Mouse (Mus musculus) CH12.LX (cell line): Measurements from ENCODE around the gene Sprr4. TPM values are rescaled to one million over a fixed set of nuclear protein-coding genes. Genes with fewer than 3 reads are reported as not detected.

Experiments used
- DNase-seq: peaks from one replicate; pipeline ENCODE4 v3.0.0-alpha.2; 2013; ENCODE audit errors: extremely low read depth
- H3K27ac ChIP-seq: 2 replicates; pipeline ENCODE4 v1.5.1; 2012; ENCODE audit warnings: low read depth, mild to moderate bottlenecking, control low read depth, moderate library complexity; ENCODE audit not compliant: insufficient read depth
- H3K27me3 ChIP-seq: replicated peaks from 2 replicates; pipeline ENCODE3; 2012; ENCODE audit warnings: inconsistent platforms
- H3K36me3 ChIP-seq, 2 experiments: replicated peaks in 1 of 2; 2 replicates each; pipeline versions ENCODE3 to v1.6.1; 2012; ENCODE audit warnings: inconsistent platforms in 1 of 2, low read length in 1 of 2, mild to moderate bottlenecking in 1 of 2, mixed read lengths in 1 of 2, moderate library complexity in 1 of 2; ENCODE audit not compliant: control insufficient read depth in 1 of 2, insufficient read depth in 1 of 2
- H3K4me1 ChIP-seq, 2 experiments: 2 replicates each; pipeline ENCODE4 v1.6.1; 2012; ENCODE audit warnings: inconsistent platforms in 1 of 2, moderate library complexity in 1 of 2; ENCODE audit not compliant: insufficient read depth in 2 of 2, control insufficient read depth in 1 of 2
- H3K4me2 ChIP-seq: 2 replicates; pipeline ENCODE4 v1.6.1; 2012; ENCODE audit warnings: low read depth, mild to moderate bottlenecking, control low read depth; ENCODE audit not compliant: poor library complexity, insufficient read depth, severe bottlenecking
- H3K4me3 ChIP-seq, 3 experiments: fragments of 150-350 bp in 1 of 3; sonication (generic) in 1 of 3; replicated peaks in 1 of 3; 2 replicates each; pipeline versions ENCODE3 to v1.5.1; 2011 to 2012; ENCODE audit warnings: low read depth in 2 of 3, low read length in 2 of 3, mild to moderate bottlenecking in 2 of 3, moderate library complexity in 2 of 3, control low read depth in 1 of 3, improper control_type of control experiment in 1 of 3, inconsistent platforms in 1 of 3, mixed read lengths in 1 of 3; ENCODE audit not compliant: poor library complexity in 1 of 3
- H3K79me2 ChIP-seq: replicated peaks from 2 replicates; pipeline ENCODE4 v1.6.1; 2012; ENCODE audit warnings: mild to moderate bottlenecking, moderate library complexity; ENCODE audit not compliant: control insufficient read depth, poor library complexity, insufficient read depth, severe bottlenecking; ENCODE audit errors: extremely low read depth
- H3K9ac ChIP-seq: 2 replicates; pipeline ENCODE4 v1.6.1; 2012; ENCODE audit warnings: low read depth, mild to moderate bottlenecking, control low read depth, moderate library complexity; ENCODE audit not compliant: insufficient read depth
- H3K9me3 ChIP-seq: replicated peaks from 2 replicates; pipeline ENCODE3; 2012; ENCODE audit warnings: low read length, inconsistent platforms, mixed read lengths
- BHLHE40 ChIP-seq: IDR thresholded peaks from 2 replicates; pipeline ENCODE4 v1.6.1; 2011; ENCODE audit warnings: mild to moderate bottlenecking, low read depth, low read length, improper control_type of control experiment
- CTCF ChIP-seq, 2 experiments: IDR thresholded peaks in 1 of 2; conservative IDR thresholded peaks in 1 of 2; 2 replicates each; pipeline ENCODE4 v1.5.1; 2011 to 2012; ENCODE audit warnings: low read depth in 2 of 2, low read length in 2 of 2, improper control_type of control experiment in 1 of 2, inconsistent platforms in 1 of 2, mild to moderate bottlenecking in 1 of 2, moderate library complexity in 1 of 2
- E2F4 ChIP-seq: IDR thresholded peaks from 2 replicates; pipeline ENCODE4 v1.6.1; 2011; ENCODE audit warnings: low read depth, low read length, improper control_type of control experiment; ENCODE audit not compliant: insufficient replicate concordance
- ELF1 ChIP-seq: IDR thresholded peaks from 2 replicates; pipeline ENCODE4 v1.6.1; 2014; ENCODE audit warnings: low read depth, mild to moderate bottlenecking, inconsistent platforms, low read length, improper control_type of control experiment
- EP300 ChIP-seq: IDR thresholded peaks from 2 replicates; pipeline ENCODE4 v1.6.1; 2011; ENCODE audit warnings: low read length, improper control_type of control experiment
- ETS1 ChIP-seq: conservative IDR thresholded peaks from 2 replicates; pipeline ENCODE4 v1.6.1; 2012; ENCODE audit warnings: low read depth, mild to moderate bottlenecking, inconsistent platforms, low read length, improper control_type of control experiment, moderate library complexity
- IRF4 ChIP-seq: IDR thresholded peaks from 2 replicates; pipeline ENCODE4 v1.6.1; 2014; ENCODE audit warnings: low read depth, mild to moderate bottlenecking, inconsistent platforms, low read length, improper control_type of control experiment
- JUN ChIP-seq: IDR thresholded peaks from 2 replicates; pipeline ENCODE4 v1.6.1; 2011; ENCODE audit warnings: low read depth, mild to moderate bottlenecking, low read length, improper control_type of control experiment, moderate library complexity; ENCODE audit not compliant: insufficient read depth
- KAT2A ChIP-seq: IDR thresholded peaks from 2 replicates; pipeline ENCODE4 v1.6.1; 2012; ENCODE audit warnings: low read length, improper control_type of control experiment, inconsistent platforms; ENCODE audit not compliant: insufficient replicate concordance
- MAZ ChIP-seq: IDR thresholded peaks from 2 replicates; pipeline ENCODE4 v1.6.1; 2012; ENCODE audit warnings: low read depth, mild to moderate bottlenecking, inconsistent platforms, low read length, improper control_type of control experiment, moderate library complexity
- MXI1 ChIP-seq: IDR thresholded peaks from 2 replicates; pipeline ENCODE4 v1.6.1; 2011; ENCODE audit warnings: mild to moderate bottlenecking, low read depth, low read length, improper control_type of control experiment
- MYC ChIP-seq: IDR thresholded peaks from 2 replicates; pipeline ENCODE4 v1.6.1; 2011; ENCODE audit warnings: low read depth, mild to moderate bottlenecking, improper control_type of control experiment, low read length
- NELFE ChIP-seq: IDR thresholded peaks from 2 replicates; pipeline ENCODE4 v1.6.1; 2011; ENCODE audit warnings: low read depth, low read length, improper control_type of control experiment
- POLR2A ChIP-seq: IDR thresholded peaks from 2 replicates; pipeline ENCODE4 v1.6.1; 2011; ENCODE audit warnings: low read depth, mild to moderate bottlenecking, improper control_type of control experiment, low read length
- SIN3A ChIP-seq: IDR thresholded peaks from 2 replicates; pipeline ENCODE4 v1.6.1; 2012; ENCODE audit warnings: low read length, improper control_type of control experiment, inconsistent platforms
- SMC3 ChIP-seq: IDR thresholded peaks from 2 replicates; pipeline ENCODE4 v1.6.1; 2011; ENCODE audit warnings: low read depth, low read length, improper control_type of control experiment
- TBP ChIP-seq: conservative IDR thresholded peaks from 2 replicates; pipeline ENCODE4 v1.6.1; 2011; ENCODE audit warnings: low read depth, low read length, improper control_type of control experiment
- UBTF ChIP-seq: IDR thresholded peaks from 2 replicates; pipeline ENCODE4 v1.6.1; 2012; ENCODE audit warnings: low read depth, mild to moderate bottlenecking, inconsistent platforms, low read length, improper control_type of control experiment, moderate library complexity
- USF1 ChIP-seq: IDR thresholded peaks from 2 replicates; pipeline ENCODE4 v1.6.1; 2014; ENCODE audit warnings: low read depth, mild to moderate bottlenecking, inconsistent platforms, low read length, improper control_type of control experiment
- ZC3H11A ChIP-seq: IDR thresholded peaks from 2 replicates; pipeline ENCODE4 v1.6.1; 2012; ENCODE audit warnings: low read depth, mild to moderate bottlenecking, inconsistent platforms, low read length, improper control_type of control experiment
- ZNF384 ChIP-seq: IDR thresholded peaks from 2 replicates; pipeline ENCODE4 v1.6.1; 2012; ENCODE audit warnings: low read depth, low read length, improper control_type of control experiment, inconsistent platforms
- dilution Hi-C: fragments of 300-500 bp; cut with MboI; formaldehyde crosslinking; loops from 2 replicates; pipeline ENCODE4 v1.14.3; 2020; ENCODE audit warnings: low sequenced_read_pairs; ENCODE audit not compliant: extremely low pct_unique_long_range_greater_than_20kb, extremely low pct_ligation_motif_present
- in situ Hi-C: fragments of 300-500 bp; cut with MboI; formaldehyde crosslinking; loops from 3 replicates; pipeline ENCODE4 v1.14.3; 2019; ENCODE audit warnings: low sequenced_read_pairs, low pct_ligation_motif_present, low pct_unique_long_range_greater_than_20kb, mixed read lengths
- polyA plus RNA-seq: library from polyadenylated mRNA; unstranded; fragments of >175 nt; gene quantifications from 2 replicates; pipeline ENCODE4 v1.2.1, GENCODE M21; 2012; ENCODE audit warnings: low read depth; ENCODE audit not compliant: insufficient read length
- total RNA-seq, 2 experiments: library from RNA; depleted of rRNA; stranded (reverse); fragments of 300-350 nt in 1 of 2; fragments of >200 nt in 1 of 2; gene quantifications; 2 replicates each; pipeline ENCODE4 v1.2.3; 2012 to 2014

The Sprr4 gene
- total and polyA plus RNA-seq, 3 experiments, result not detected

- H3K9ac ChIP-seq, result no peak overlapping the region
- dilution Hi-C loops (no loop called here), in situ Hi-C loops (no loop called here)
- no peak overlapping the region for H3K4me2 ChIP-seq
- no peaks in the 10 kb centered on the region for H3K27me3 ChIP-seq
- peaks cover 14% of the 10 kb centered on the region for H3K9me3 ChIP-seq
- H3K4me1 ChIP-seq, result no peaks in the 10 kb centered on the region
- H3K79me2 ChIP-seq, result no peaks in the 10 kb centered on the region
- TF ChIP-seq ELF1 (no peak), MXI1 (no peak), USF1 (no peak), KAT2A (no peak), MAZ (no peak), TBP (no peak), ZNF384 (no peak), ETS1 (no peak), IRF4 (no peak), UBTF (no peak), MYC (no peak), E2F4 (no peak), SMC3 (no peak), SIN3A (no peak), BHLHE40 (no peak), POLR2A (no peak), NELFE (no peak), ZC3H11A (no peak), JUN (no peak)
- no peaks in the 10 kb centered on the region for H3K36me3 ChIP-seq
- no peak overlapping the region for H3K4me3 ChIP-seq
- H3K27ac ChIP-seq, result no peak overlapping the region
- no peak for DNase-seq
Measured at GRCm38 (mm10) chr3:92512325-92512724, 12.0 kb upstream of the Sprr4 start.

- no peak overlapping the region for H3K4me2 ChIP-seq
- no peak overlapping the region for H3K27ac ChIP-seq
- no peak overlapping the region for H3K9ac ChIP-seq
- TF ChIP-seq CTCF (conservative IDR thresholded peaks at IDR 0.05 in 1 of 2, IDR thresholded peaks at IDR 0.05 in 1 of 2; ENCODE audit: low read depth in 2 of 2, low read length in 2 of 2), result peak in 1 of 2 experiments; percentile 23; a peak in 2 of 4 replicates
- TF ChIP-seq SMC3, result peak; percentile 18; the same call in 1 of the 2 replicates
- no peak for TF ChIP-seq EP300
- no peak for TF ChIP-seq SIN3A
- TF ChIP-seq, all 38 proteins: peak for 2
- no peaks in the 10 kb centered on the region for H3K36me3 ChIP-seq
- in situ Hi-C loops, result no loop called here
- dilution Hi-C loops, result no loop called here
- H3K79me2 ChIP-seq, result no peaks in the 10 kb centered on the region
- no peaks in the 10 kb centered on the region for H3K4me1 ChIP-seq
- DNase-seq, result no peak
- peaks cover 16% of the 10 kb centered on the region for H3K9me3 ChIP-seq
- H3K27me3 ChIP-seq, result no peaks in the 10 kb centered on the region
- no peak overlapping the region for H3K4me3 ChIP-seq
Measured at GRCm38 (mm10) chr3:92510786-92511185, 10.5 kb upstream of the Sprr4 start.
